Mouse (Mus musculus): ENCODE data around the gene Mill1. TPM values are rescaled to one million over a fixed set of nuclear protein-coding genes. Genes with fewer than 3 reads are reported as not detected.
"Not testable (repeated sequence)": the region's sequence is repeated elsewhere in the genome, so short reads cannot be mapped to it uniquely, and the experiment has no call there.

The Mill1 gene
- not detected in 2 replicates for polyA plus RNA-seq (2012; rRNA removed)

GRCm38 (mm10) chr7:18245047-18245446 lies at the start of gene Mill1:
TSS of gene Mill1 (plus strand) at chr7:18245347.
- DNase-seq (ENCODE audit: low spot score): no peak

GRCm38 (mm10) chr7:18210938-18211337 lies 34.2 kb upstream of the Mill1 start:
- no peak for DNase-seq (ENCODE audit: low spot score)

- no peak for DNase-seq (ENCODE audit: low spot score)
Measured at GRCm38 (mm10) chr7:18214699-18215098, 30.4 kb upstream of the Mill1 start.

- no peak for DNase-seq (ENCODE audit: low spot score)
Measured at GRCm38 (mm10) chr7:18238561-18238960, 6.6 kb upstream of the Mill1 start.

GRCm38 (mm10) chr7:18241217-18241616 lies 3.9 kb upstream of the Mill1 start:
- DNase-seq (ENCODE audit: low spot score): no peak

GRCm38 (mm10) chr7:18243959-18244573 lies 1.1 kb upstream of the Mill1 start:
- DNase-seq (ENCODE audit: low spot score): not testable (repeated sequence)

GRCm38 (mm10) chr7:18260219-18260618 lies 15.1 kb downstream of the Mill1 start:
- no peak for DNase-seq (ENCODE audit: low spot score)

- DNase-seq (ENCODE audit: low spot score): no peak
Measured at GRCm38 (mm10) chr7:18265089-18265488, 19.9 kb downstream of the Mill1 start.

Other genes starting within 250 kb of the Mill1 start
- not detected in 2 replicates for gene Ceacam13, start 235.5 kb upstream of the Mill1 start, polyA plus RNA-seq (2012; rRNA removed)
- 0.06 and 0.12 TPM in 2 replicates for gene Ceacam12, start 179.4 kb upstream of the Mill1 start, polyA plus RNA-seq (2012; rRNA removed)
- gene Igfl3, start 68.9 kb upstream of the Mill1 start, polyA plus RNA-seq (2012; rRNA removed): not detected in 2 replicates
- not detected in 2 replicates for gene Psg18, start 109.7 kb downstream of the Mill1 start, polyA plus RNA-seq (2012; rRNA removed)
- gene Psg28, start 186.7 kb downstream of the Mill1 start, polyA plus RNA-seq (2012; rRNA removed): not detected in 2 replicates
- not detected in 2 replicates for gene Psg26, start 238.8 kb downstream of the Mill1 start, polyA plus RNA-seq (2012; rRNA removed)